Mouse (Mus musculus) embryonic facial prominence, embryonic 13.5 days (tissue): Measurements from ENCODE around the gene Olfr231. TPM values are rescaled to one million over a fixed set of nuclear protein-coding genes. Genes with fewer than 3 reads are reported as not detected.

ENCODE experiments used
- ATAC-seq: fragments of 200-750 bp; cut with Nextera tagmentation; 2 replicates; pipeline ENCODE4 v1.8.0; 2017; ENCODE audit warnings: low read depth; ENCODE audit not compliant: insufficient number of reproducible peaks, insufficient read depth, low FRiP score, low TSS enrichment
- H3K27ac ChIP-seq: fragments of 300-500 bp; sonication (generic); 2 replicates; pipeline ENCODE4 v1.5.1; 2015; ENCODE audit warnings: moderate library complexity, mild to moderate bottlenecking, inconsistent platforms
- H3K27me3 ChIP-seq: fragments of 300-500 bp; sonication (generic); 2 replicates; pipeline ENCODE4 v1.6.1; 2015; ENCODE audit warnings: mild to moderate bottlenecking, inconsistent platforms
- H3K36me3 ChIP-seq: fragments of 300-500 bp; sonication (generic); 2 replicates; pipeline ENCODE4 v1.6.1; 2015; ENCODE audit warnings: mild to moderate bottlenecking, inconsistent platforms
- H3K4me1 ChIP-seq: fragments of 300-500 bp; sonication (generic); 2 replicates; pipeline ENCODE4 v1.6.1; 2015; ENCODE audit warnings: inconsistent platforms
- H3K4me2 ChIP-seq: fragments of 300-500 bp; sonication (generic); 2 replicates; pipeline ENCODE4 v1.6.1; 2015; ENCODE audit warnings: moderate library complexity, mild to moderate bottlenecking, inconsistent platforms
- H3K4me3 ChIP-seq: fragments of 300-500 bp; sonication (generic); 2 replicates; pipeline ENCODE4 v1.5.1; 2015; ENCODE audit warnings: mild to moderate bottlenecking, inconsistent platforms
- H3K9ac ChIP-seq: fragments of 300-500 bp; sonication (generic); 2 replicates; pipeline ENCODE4 v1.6.1; 2015; ENCODE audit warnings: mild to moderate bottlenecking, inconsistent platforms
- H3K9me3 ChIP-seq: fragments of 300-500 bp; sonication (generic); 2 replicates; pipeline ENCODE4 v1.6.1; 2016; ENCODE audit warnings: inconsistent platforms
- WGBS: fragments of 180-500 bp; shearing (Covaris S2); methylation state at CpG from one replicate; pipeline ENCODE4 v1.1.7; 2015; ENCODE audit warnings: mixed read lengths; 5-methylcytosine and 5-hydroxymethylcytosine counted together
- polyA plus RNA-seq: library from polyadenylated mRNA; unstranded; fragments of >200 nt; fragmentation: Nextera tagmentation; extraction: Ambion mirVana; gene quantifications from 2 replicates; pipeline ENCODE4 v1.2.1, GENCODE M21; 2015

Olfr231 gene
- polyA plus RNA-seq, 1 experiment from 2014 or later, result 0.37 TPM

- ATAC-seq, result no peak
- Histone ChIP-seq H3K4me3 (no peak within 1 kb of the TSS), H3K9me3 (no peaks in the 10 kb centered on the region), H3K27ac (no peak within 1 kb of the TSS), H3K9ac (no peak within 1 kb of the TSS), H3K4me2 (no peak within 1 kb of the TSS), H3K27me3 (no peaks in the 10 kb centered on the region), H3K36me3 (no peaks in the 10 kb centered on the region), H3K4me1 (no peaks in the 10 kb centered on the region)
- 86% methylated on average over 2 of the region's 2 CpGs for WGBS
These were observed 36.9 kb downstream of the Olfr231 start, which contains the start of gene Olfr429 for GRCm38 (mm10) chr1:174084031-174084430. Olfr429 (plus strand) TSS chr1:174084331.

- WGBS, result 81% methylated on average over 3 of the region's 3 CpGs
- Histone ChIP-seq H3K27me3 (no peaks in the 10 kb centered on the region), H3K36me3 (no peaks in the 10 kb centered on the region), H3K27ac (no peak within 1 kb of the TSS), H3K4me1 (no peaks in the 10 kb centered on the region), H3K4me2 (no peak within 1 kb of the TSS), H3K4me3 (no peak within 1 kb of the TSS), H3K9me3 (no peaks in the 10 kb centered on the region), H3K9ac (no peak within 1 kb of the TSS)
- no peak for ATAC-seq
These were observed 54.7 kb downstream of the Olfr231 start, which contains the start of gene Olfr430 for GRCm38 (mm10) chr1:174066305-174066704. Olfr430 (plus strand) TSS chr1:174066605.

Other genes starting within 250 kb of the Olfr231 start
- gene Ifi211, start 208.1 kb downstream of the Olfr231 start, polyA plus RNA-seq, result 0.63 and 1.1 TPM in 2 replicates
- 0.62 and 1.7 TPM in 2 replicates for gene Mndal, start 178.7 kb downstream of the Olfr231 start, polyA plus RNA-seq
- 0.34 and 0.53 TPM in 2 replicates for gene Ifi203, start 178.5 kb downstream of the Olfr231 start, polyA plus RNA-seq
- gene Ifi202b, start 138.4 kb downstream of the Olfr231 start, polyA plus RNA-seq, result 1.5 and 2.0 TPM in 2 replicates
- not detected in 2 replicates for gene Ifi205, start 89.4 kb downstream of the Olfr231 start, polyA plus RNA-seq
- gene Olfr433, start 80.5 kb downstream of the Olfr231 start, polyA plus RNA-seq, result 0.10 TPM in 1 of 2 replicates, not detected in the other
- not detected in 2 replicates for gene Olfr432, start 72.0 kb downstream of the Olfr231 start, polyA plus RNA-seq
- gene Olfr430, start 54.6 kb downstream of the Olfr231 start, polyA plus RNA-seq, result 0.08 and 0.14 TPM in 2 replicates
- gene Olfr429, start 36.8 kb downstream of the Olfr231 start, polyA plus RNA-seq, result 0.22 and 0.37 TPM in 2 replicates
- not detected in 2 replicates for gene Olfr427, start 24.3 kb downstream of the Olfr231 start, polyA plus RNA-seq
- gene Olfr424, start 10.4 kb upstream of the Olfr231 start, polyA plus RNA-seq, result not detected in 2 replicates
- gene Olfr420, start 34.5 kb upstream of the Olfr231 start, polyA plus RNA-seq, result not detected in 2 replicates
- 0.38 and 0.67 TPM in 2 replicates for gene Spta1, start 51.6 kb upstream of the Olfr231 start, polyA plus RNA-seq
- not detected in 2 replicates for gene Olfr419, start 130.9 kb upstream of the Olfr231 start, polyA plus RNA-seq
- not detected in 2 replicates for gene Mptx1, start 209.4 kb upstream of the Olfr231 start, polyA plus RNA-seq
- gene Olfr417, start 244.0 kb upstream of the Olfr231 start, polyA plus RNA-seq, result not detected in 2 replicates